Mouse (Mus musculus) ES-Bruce4 (cell line): ENCODE data around the gene Lrpprc. TPM values are rescaled to one million over a fixed set of nuclear protein-coding genes. Genes with fewer than 3 reads are reported as not detected.

Experiments used
- H3K27ac ChIP-seq: 2 replicates; pipeline ENCODE4 v1.5.1; 2012; ENCODE audit warnings: low read length, inconsistent platforms; ENCODE audit not compliant: insufficient read depth
- H3K27me3 ChIP-seq: 2 replicates; pipeline ENCODE4 v1.6.1; 2012; ENCODE audit warnings: mild to moderate bottlenecking, low read length, inconsistent platforms; ENCODE audit not compliant: control insufficient read depth, poor library complexity, insufficient read depth, severe bottlenecking
- H3K36me3 ChIP-seq: 2 replicates; pipeline ENCODE4 v1.6.1; 2012; ENCODE audit warnings: inconsistent platforms, mild to moderate bottlenecking, low read length, moderate library complexity; ENCODE audit not compliant: control insufficient read depth, poor library complexity, insufficient read depth, severe bottlenecking
- H3K4me1 ChIP-seq: one replicate; pipeline ENCODE4 v1.8.1; 2011; ENCODE audit warnings: low read length; ENCODE audit not compliant: control insufficient read depth, insufficient read depth
- H3K4me3 ChIP-seq: 2 replicates; pipeline ENCODE4 v1.5.1; 2011; ENCODE audit warnings: low read depth, mild to moderate bottlenecking, low read length
- H3K9ac ChIP-seq: 2 replicates; pipeline ENCODE4 v1.6.1; 2012; ENCODE audit warnings: low read depth, mild to moderate bottlenecking, inconsistent platforms; ENCODE audit not compliant: poor library complexity, severe bottlenecking
- H3K9me3 ChIP-seq: replicated peaks from 2 replicates; pipeline ENCODE4 v1.6.1; 2012; ENCODE audit warnings: mild to moderate bottlenecking, low read length, inconsistent platforms; ENCODE audit not compliant: control insufficient read depth, poor library complexity, insufficient read depth, severe bottlenecking
- CTCF ChIP-seq: IDR thresholded peaks from one replicate; pipeline ENCODE4 v1.8.1; 2011; ENCODE audit warnings: low read depth, low read length
- EP300 ChIP-seq: IDR thresholded peaks from 2 replicates; pipeline ENCODE4 v1.6.1; 2011; ENCODE audit warnings: low read depth, low read length; ENCODE audit not compliant: insufficient read depth
- POLR2A ChIP-seq: IDR thresholded peaks from one replicate; pipeline ENCODE4 v1.8.1; 2011; ENCODE audit warnings: low read length; ENCODE audit not compliant: insufficient read depth
- polyA plus RNA-seq: library from polyadenylated mRNA; stranded (reverse); fragments of >200 nt; gene quantifications from 2 replicates; pipeline ENCODE4 v1.2.4, GENCODE M21; 2011; ENCODE audit warnings: low read depth; ENCODE audit not compliant: missing spikeins, insufficient read depth, insufficient read length

Gene Lrpprc
- polyA plus RNA-seq, 1 experiment: 78.8 TPM

DNA sequence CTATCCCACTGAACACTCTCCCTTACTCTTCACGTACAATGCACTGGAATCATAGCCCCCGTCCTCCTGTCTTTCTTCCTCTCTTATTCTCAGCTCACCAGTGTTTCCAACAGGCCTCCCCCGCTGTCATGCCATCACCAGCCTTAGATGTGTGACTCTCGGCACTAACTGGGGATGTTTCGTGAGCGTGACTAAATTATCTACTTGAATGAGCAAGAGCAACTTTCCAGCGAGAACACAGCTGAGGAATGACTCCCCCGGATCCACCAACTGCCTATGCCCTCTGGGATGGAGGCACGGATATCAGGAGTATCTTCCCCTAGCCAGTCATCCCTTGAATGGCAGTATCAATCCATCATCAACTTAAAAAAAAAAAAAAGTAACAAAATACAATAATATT is 66.6 kb downstream of the Lrpprc start:
- Histone ChIP-seq H3K4me1 (peaks cover 6% of the 10 kb centered on the region), H3K36me3 (peaks cover 19% of the 10 kb centered on the region), H3K4me3 (no peak overlapping the region), H3K9ac (no peak overlapping the region), H3K27ac (no peak overlapping the region), H3K27me3 (no peaks in the 10 kb centered on the region), H3K9me3 (no peaks in the 10 kb centered on the region)
- no peak for TF ChIP-seq EP300
- no peak for TF ChIP-seq POLR2A
- no peak for TF ChIP-seq CTCF

DNA sequence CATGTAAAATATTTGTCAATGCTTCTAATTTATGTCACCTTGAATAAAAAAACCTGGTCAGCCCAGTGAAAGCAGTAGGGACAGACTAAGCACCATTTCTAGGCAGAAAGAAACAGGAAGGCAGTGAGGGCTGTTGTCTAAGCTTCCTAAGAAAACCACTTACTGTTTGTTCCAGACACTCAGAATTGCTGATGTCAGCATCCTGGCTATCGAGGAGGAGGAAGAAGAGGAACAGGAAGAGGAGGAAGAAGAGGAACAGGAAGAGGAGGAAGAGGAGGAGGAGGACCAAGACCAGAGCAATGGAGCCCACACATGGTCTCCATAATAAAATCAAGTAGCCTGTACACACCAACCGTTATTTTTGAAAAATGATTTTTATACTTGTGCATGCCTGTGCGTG is 71.5 kb downstream of the Lrpprc start:
- TF ChIP-seq EP300 (no peak), CTCF (no peak), POLR2A (no peak)
- Histone ChIP-seq H3K4me1 (peaks cover 8% of the 10 kb centered on the region), H3K36me3 (peaks cover 8% of the 10 kb centered on the region), H3K27me3 (no peaks in the 10 kb centered on the region), H3K27ac (no peak overlapping the region), H3K9me3 (no peaks in the 10 kb centered on the region), H3K4me3 (no peak overlapping the region), H3K9ac (no peak overlapping the region)

DNA sequence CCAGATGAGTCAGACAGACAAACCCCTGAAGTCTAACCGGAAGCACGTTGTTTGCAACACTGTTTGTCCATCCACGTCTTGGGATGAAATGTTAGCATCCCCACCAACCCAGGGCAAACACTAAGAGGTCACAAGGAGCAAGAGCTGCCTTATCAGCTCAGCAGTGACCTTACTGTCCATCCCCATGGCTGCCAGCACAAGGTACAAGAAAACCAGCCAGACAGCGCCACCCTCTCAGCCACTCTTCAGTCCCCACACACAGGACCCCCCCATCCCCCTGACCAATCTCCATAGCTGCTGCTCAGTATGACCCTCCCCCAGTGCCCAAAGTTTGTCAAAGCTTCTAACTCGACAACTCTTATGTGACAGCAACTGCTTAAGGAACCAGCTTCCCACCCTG is 73.2 kb downstream of the Lrpprc start:
- H3K27me3 ChIP-seq: no peaks in the 10 kb centered on the region
- TF ChIP-seq CTCF (no peak), EP300 (no peak), POLR2A (no peak)
- peaks cover 8% of the 10 kb centered on the region for H3K36me3 ChIP-seq
- peaks cover 8% of the 10 kb centered on the region for H3K4me1 ChIP-seq
- H3K9ac ChIP-seq: no peak overlapping the region
- H3K27ac ChIP-seq: no peak overlapping the region
- H3K9me3 ChIP-seq: no peaks in the 10 kb centered on the region
- no peak overlapping the region for H3K4me3 ChIP-seq

DNA sequence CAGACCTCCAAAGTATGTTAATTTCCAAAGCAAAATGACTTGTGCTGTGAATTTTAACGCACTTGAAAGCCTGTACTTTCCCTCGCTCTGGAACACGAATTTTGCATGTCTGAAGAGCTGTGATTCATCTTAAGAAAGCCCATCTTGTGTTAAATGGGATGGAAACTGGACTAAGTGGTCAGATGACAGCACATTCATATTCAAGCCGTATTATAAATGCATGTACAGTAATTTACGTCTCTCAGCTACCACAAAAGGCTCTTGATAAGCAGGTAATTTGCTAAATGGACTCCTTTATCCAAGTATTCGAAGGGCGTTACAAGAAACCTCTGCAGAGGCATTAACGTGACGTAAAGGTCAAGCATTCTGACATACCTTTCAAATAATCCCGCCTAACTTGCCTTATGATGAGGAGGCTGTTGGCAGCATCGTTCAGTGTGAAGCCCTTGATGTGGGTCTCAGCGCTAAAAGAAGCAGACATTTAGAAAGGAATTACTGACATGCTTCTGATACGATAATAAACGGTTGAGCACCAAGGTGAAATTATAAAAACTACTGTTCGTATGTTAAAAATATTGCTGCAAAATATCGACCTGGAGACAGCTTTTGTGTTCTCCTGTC is 74.2 kb downstream of the Lrpprc start:
- Histone ChIP-seq H3K27ac (no peak overlapping the region), H3K4me1 (peaks cover 7% of the 10 kb centered on the region), H3K9ac (no peak overlapping the region), H3K27me3 (no peaks in the 10 kb centered on the region), H3K36me3 (peaks cover 7% of the 10 kb centered on the region), H3K4me3 (no peak overlapping the region), H3K9me3 (no peaks in the 10 kb centered on the region)
- TF ChIP-seq POLR2A (no peak), EP300 (no peak), CTCF (no peak)

DNA sequence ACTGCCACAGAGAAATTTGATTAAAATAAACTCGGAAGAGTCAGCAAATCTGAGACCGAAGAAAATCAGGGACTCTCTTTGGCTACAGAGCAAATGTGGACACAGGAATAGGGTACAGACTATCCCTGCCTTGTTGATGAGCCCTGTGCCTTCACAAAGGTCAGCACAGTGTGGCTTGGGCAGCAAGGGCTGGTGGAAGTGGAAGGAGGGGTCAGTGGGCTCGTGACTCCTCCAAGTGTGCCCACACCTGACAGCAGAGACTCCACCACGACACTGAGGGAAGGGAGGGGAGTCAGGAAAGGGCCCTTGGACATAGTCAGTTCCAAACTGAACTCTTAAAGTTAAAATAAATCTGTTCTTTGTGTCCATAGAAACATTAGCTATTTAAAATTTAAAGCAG is 75.7 kb downstream of the Lrpprc start:
- H3K9ac ChIP-seq: no peak overlapping the region
- H3K27me3 ChIP-seq: no peaks in the 10 kb centered on the region
- H3K4me1 ChIP-seq: peaks cover 3% of the 10 kb centered on the region
- H3K4me3 ChIP-seq: no peak overlapping the region
- H3K9me3 ChIP-seq: no peaks in the 10 kb centered on the region
- H3K36me3 ChIP-seq: peaks cover 10% of the 10 kb centered on the region
- no peak overlapping the region for H3K27ac ChIP-seq
- TF ChIP-seq POLR2A (no peak), EP300 (no peak), CTCF (no peak)

DNA sequence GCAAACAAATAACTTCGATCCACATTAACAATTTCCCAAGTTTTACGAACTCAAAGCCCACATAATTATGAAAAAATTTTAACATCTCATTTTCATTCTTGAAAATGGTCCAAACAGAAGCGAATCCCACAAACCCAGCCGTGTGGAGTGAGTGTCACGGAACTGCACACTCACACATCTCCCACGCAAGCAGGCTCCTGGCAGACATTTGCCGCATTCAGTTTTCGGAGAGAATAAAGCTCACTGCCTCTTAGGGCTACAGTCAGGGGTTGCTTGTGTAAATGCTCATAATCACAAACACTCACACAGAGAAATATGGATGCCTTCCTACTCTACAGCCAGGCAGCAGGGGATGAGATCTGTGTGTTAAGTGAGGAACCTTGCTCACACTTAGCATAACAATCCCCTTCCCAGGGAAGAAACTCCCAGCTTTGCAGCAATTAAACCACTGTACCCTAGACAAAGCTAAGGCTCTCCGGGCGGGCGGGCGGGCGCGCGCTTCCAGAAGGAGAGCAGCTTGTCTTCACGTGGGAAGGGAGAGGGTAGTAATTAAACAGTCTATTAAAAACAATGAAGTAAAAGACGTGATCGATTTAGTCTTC is 76.9 kb downstream of the Lrpprc start:
- H3K27me3 ChIP-seq: no peaks in the 10 kb centered on the region
- peaks cover 2% of the 10 kb centered on the region for H3K4me1 ChIP-seq
- H3K27ac ChIP-seq: no peak overlapping the region
- TF ChIP-seq EP300: no peak
- no peak for TF ChIP-seq CTCF
- TF ChIP-seq POLR2A: no peak
- no peaks in the 10 kb centered on the region for H3K9me3 ChIP-seq
- H3K36me3 ChIP-seq: peaks cover 13% of the 10 kb centered on the region
- no peak overlapping the region for H3K4me3 ChIP-seq
- no peak overlapping the region for H3K9ac ChIP-seq
